Mouse (Mus musculus): ENCODE data around the gene Slc25a10.

Slc25a10 gene

GRCm38 (mm10) chr11:120491317-120492023 lies at the start of gene Slc25a10:
Slc25a10 (plus strand) TSS chr11:120491840.
- peak; percentile 90 for DNase-seq (ENCODE audit: extremely low spot score)

GRCm38 (mm10) chr11:120442344-120442743 lies 49.3 kb upstream of the Slc25a10 start, which contains the start of gene Tspan10:
Tspan10 (plus strand) TSS chr11:120442644.
- no peak for DNase-seq (ENCODE audit: extremely low spot score)

GRCm38 (mm10) chr11:120442765-120443280 lies 48.8 kb upstream of the Slc25a10 start:
- no peak for DNase-seq (ENCODE audit: extremely low spot score)

GRCm38 (mm10) chr11:120444106-120444505 lies 47.5 kb upstream of the Slc25a10 start:
- no peak for DNase-seq (ENCODE audit: extremely low spot score)

GRCm38 (mm10) chr11:120445475-120445874 lies 46.2 kb upstream of the Slc25a10 start:
- no peak for DNase-seq (ENCODE audit: extremely low spot score)

- no peak for DNase-seq (ENCODE audit: extremely low spot score)
These were observed 44.5 kb upstream of the Slc25a10 start for GRCm38 (mm10) chr11:120447179-120447578.

- DNase-seq (ENCODE audit: extremely low spot score): no peak
These were observed 39.4 kb upstream of the Slc25a10 start for GRCm38 (mm10) chr11:120452246-120452645.

- no peak for DNase-seq (ENCODE audit: extremely low spot score)
These were observed 38.3 kb upstream of the Slc25a10 start, which contains the start of gene Pde6g for GRCm38 (mm10) chr11:120453306-120453705. Pde6g (minus strand) TSS chr11:120453500.

- no peak for DNase-seq (ENCODE audit: extremely low spot score)
These were observed 36.7 kb upstream of the Slc25a10 start for GRCm38 (mm10) chr11:120454965-120455364.

- DNase-seq (ENCODE audit: extremely low spot score): no peak
These were observed 36.2 kb upstream of the Slc25a10 start for GRCm38 (mm10) chr11:120455413-120455812.

- DNase-seq (ENCODE audit: extremely low spot score): no peak
These were observed 34.3 kb upstream of the Slc25a10 start for GRCm38 (mm10) chr11:120457370-120457769.

GRCm38 (mm10) chr11:120457772-120458751 lies 33.6 kb upstream of the Slc25a10 start, which contains the start of the genes Oxld1 and Ccdc137:
Oxld1 (minus strand) TSS chr11:120458068.
Ccdc137 (plus strand) TSS chr11:120458115.
- peak; percentile 85 for DNase-seq (ENCODE audit: extremely low spot score)

GRCm38 (mm10) chr11:120458847-120459597 lies 32.6 kb upstream of the Slc25a10 start:
- DNase-seq (ENCODE audit: extremely low spot score): no peak

- no peak for DNase-seq (ENCODE audit: extremely low spot score)
These were observed 28.1 kb upstream of the Slc25a10 start for GRCm38 (mm10) chr11:120463536-120463935.

GRCm38 (mm10) chr11:120464365-120464764 lies 27.3 kb upstream of the Slc25a10 start:
- DNase-seq (ENCODE audit: extremely low spot score): no peak

- no peak for DNase-seq (ENCODE audit: extremely low spot score)
These were observed 26.1 kb upstream of the Slc25a10 start for GRCm38 (mm10) chr11:120465521-120465920.

GRCm38 (mm10) chr11:120467051-120467735 lies 24.4 kb upstream of the Slc25a10 start, which contains the start of gene Arl16:
Arl16 (minus strand) TSS chr11:120467607.
- peak; percentile 97 for DNase-seq (ENCODE audit: extremely low spot score)

GRCm38 (mm10) chr11:120467736-120468092 lies 23.9 kb upstream of the Slc25a10 start:
- DNase-seq (ENCODE audit: extremely low spot score): no peak

GRCm38 (mm10) chr11:120472052-120472451 lies 19.6 kb upstream of the Slc25a10 start:
- DNase-seq (ENCODE audit: extremely low spot score): no peak

GRCm38 (mm10) chr11:120483448-120483934 lies 8.1 kb upstream of the Slc25a10 start:
- DNase-seq (ENCODE audit: extremely low spot score): no peak
